ENCODE assay signal across 8 mouse cellular contexts in genomic region chr11:78177903-78178858, GRCm38 (mm10). TPM values are rescaled to one million over a fixed set of nuclear protein-coding genes. Genes with fewer than 3 reads are reported as not detected.
DNase-seq lines count a peak whose midpoint lies in the region; ATAC-seq and TF ChIP-seq lines count a peak whose summit lies in the region.

No protein-coding gene starts in this region.

- peak; percentile 77 for TF ChIP-seq POLR2A in CH12.LX (IDR thresholded peaks at IDR 0.05; ENCODE audit: low read depth, low read length)

- ATAC-seq in forebrain, embryonic 11.5 days (replicated peaks; ENCODE audit: low FRiP score) = peak; percentile 83
- peak; percentile 86 for ATAC-seq in heart, embryonic 16.5 days (replicated peaks; ENCODE audit: extremely low read depth, insufficient read depth, low FRiP score)
- ATAC-seq in liver, embryonic 13.5 days (ENCODE audit: low read depth) = peak; percentile 79
- peak; percentile 86 for ATAC-seq in stomach, embryonic 14.5 days (ENCODE audit: insufficient number of reproducible peaks, insufficient read depth, low FRiP score, low read depth)

- WGBS in forebrain, embryonic 11.5 days = under 1% methylated on average over 74 of the region's 84 CpGs
- under 1% methylated on average over 76 of the region's 84 CpGs for whole genome bisulfite sequencing in heart, embryonic 16.5 days
- WGBS in liver, embryonic 13.5 days (ENCODE audit: insufficient replicate concordance) = under 1% methylated on average over 81 of the region's 84 CpGs
- under 1% methylated on average over 75 of the region's 84 CpGs for WGBS in stomach, embryonic 14.5 days

- in situ Hi-C loops in CH12.LX (cut with MboI; ENCODE audit: low pct_ligation_motif_present, low pct_unique_long_range_greater_than_20kb, low sequenced_read_pairs) = loop anchor here (5.0 to 10.0 kb wide), 3 partner anchors 121 to 351 kb away; no protein-coding TSS in a partner anchor

- peaks cover 26 to 40% of the 10 kb centered on the region in 2 experiments for H3K36me3 ChIP-seq in CH12.LX (replicated peaks in 1 of 2; ENCODE audit: control insufficient read depth in 1 of 2, insufficient read depth in 1 of 2, low read length in 1 of 2)
- H3K36me3 ChIP-seq in forebrain, embryonic 11.5 days (ENCODE audit: control insufficient read depth, insufficient read depth, low read length) = peaks cover 4% of the 10 kb centered on the region
- H3K36me3 ChIP-seq in heart, embryonic 16.5 days (ENCODE audit: control insufficient read depth, insufficient read depth) = peaks cover 23% of the 10 kb centered on the region
- peaks cover 38% of the 10 kb centered on the region for H3K36me3 ChIP-seq in liver, embryonic 13.5 days
- H3K36me3 ChIP-seq in stomach, embryonic 14.5 days (ENCODE audit: control insufficient read depth, insufficient read depth, low read length) = peaks cover 23% of the 10 kb centered on the region

- no peak for TF ChIP-seq EP300 in CH12.LX (IDR thresholded peaks at IDR 0.05; ENCODE audit: low read length)

- TF ChIP-seq RAD21 in CH12.LX (IDR thresholded peaks at IDR 0.05; ENCODE audit: low read depth, low read length) = peak; percentile 99

- peak overlapping the region; percentile 65 to 72 (median 66) for H3K4me3 ChIP-seq in CH12.LX (replicated peaks in 1 of 3; ENCODE audit: low read depth in 2 of 3, low read length in 2 of 3, poor library complexity in 1 of 3)
- peak overlapping the region; percentile 54 for H3K4me3 ChIP-seq in forebrain, embryonic 11.5 days (ENCODE audit: low read depth, low read length)
- H3K4me3 ChIP-seq in heart, embryonic 16.5 days (ENCODE audit: low read length) = peak overlapping the region; percentile 81
- peak overlapping the region; percentile 94 for H3K4me3 ChIP-seq in liver, embryonic 13.5 days (replicated peaks)
- peak overlapping the region; percentile 56 for H3K4me3 ChIP-seq in stomach, embryonic 14.5 days (ENCODE audit: low read depth, low read length)

- peak; percentile 96 for DNase-seq in CH12.LX (ENCODE audit: extremely low read depth)
- DNase-seq in c-Kit-positive CD71-positive TER-119-negative erythroid progenitor cells, embryonic 14.5 days (ENCODE audit: low read depth) = peak; percentile 93
- peak; percentile 98 for DNase-seq in forebrain, embryonic 11.5 days (ENCODE audit: low spot score)
- DNase-seq in kidney, postnatal 25 days = peak; percentile 96
- DNase-seq in liver, embryonic 13.5 days = peak; percentile 90
- peak; percentile 86 to 89 for DNase-seq in natural killer cell, adult 2 months (ENCODE audit: low spot score in 2 of 2)

- H3K27ac ChIP-seq in CH12.LX (ENCODE audit: insufficient read depth, low read depth) = peak overlapping the region; percentile 94
- peak overlapping the region; percentile 93 for H3K27ac ChIP-seq in forebrain, embryonic 11.5 days (ENCODE audit: low read depth, low read length)
- H3K27ac ChIP-seq in heart, embryonic 16.5 days (ENCODE audit: low read length) = peak overlapping the region; percentile 94
- H3K27ac ChIP-seq in liver, embryonic 13.5 days = peak overlapping the region; percentile 100
- H3K27ac ChIP-seq in stomach, embryonic 14.5 days (ENCODE audit: low read length) = peak overlapping the region; percentile 98

- no peaks in the 10 kb centered on the region for H3K27me3 ChIP-seq in CH12.LX (replicated peaks)
- H3K27me3 ChIP-seq in forebrain, embryonic 11.5 days (ENCODE audit: control insufficient read depth, insufficient read depth, low read length) = no peaks in the 10 kb centered on the region
- H3K27me3 ChIP-seq in heart, embryonic 16.5 days (ENCODE audit: control insufficient read depth, insufficient read depth, low read length) = no peaks in the 10 kb centered on the region
- H3K27me3 ChIP-seq in liver, embryonic 13.5 days = no peaks in the 10 kb centered on the region
- H3K27me3 ChIP-seq in stomach, embryonic 14.5 days (ENCODE audit: control insufficient read depth, insufficient read depth, low read length) = no peaks in the 10 kb centered on the region

- H3K9ac ChIP-seq in CH12.LX (ENCODE audit: insufficient read depth, low read depth) = peak overlapping the region; percentile 61
- H3K9ac ChIP-seq in forebrain, embryonic 11.5 days (ENCODE audit: low read length) = peak overlapping the region; percentile 64
- peak overlapping the region; percentile 86 for H3K9ac ChIP-seq in heart, embryonic 16.5 days (ENCODE audit: low read length)
- H3K9ac ChIP-seq in liver, embryonic 13.5 days = peak overlapping the region; percentile 99
- peak overlapping the region; percentile 69 for H3K9ac ChIP-seq in stomach, embryonic 14.5 days (replicated peaks; ENCODE audit: low read depth, low read length)

- H3K4me2 ChIP-seq in CH12.LX (ENCODE audit: insufficient read depth, low read depth, poor library complexity, severe bottlenecking) = peak overlapping the region; percentile 59
- H3K4me2 ChIP-seq in forebrain, embryonic 11.5 days (ENCODE audit: low read depth, low read length, severe bottlenecking) = peak overlapping the region; percentile 93
- H3K4me2 ChIP-seq in heart, embryonic 16.5 days (ENCODE audit: low read depth, low read length) = peak overlapping the region; percentile 95
- H3K4me2 ChIP-seq in liver, embryonic 13.5 days = peak overlapping the region; percentile 81
- peak overlapping the region; percentile 94 for H3K4me2 ChIP-seq in stomach, embryonic 14.5 days (replicated peaks; ENCODE audit: low read depth, low read length)

- H3K79me2 ChIP-seq in CH12.LX (replicated peaks; ENCODE audit: control insufficient read depth, extremely low read depth, insufficient read depth, poor library complexity, severe bottlenecking) = peaks cover 36% of the 10 kb centered on the region

- TF ChIP-seq CTCF in CH12.LX (conservative IDR thresholded peaks at IDR 0.05 in 1 of 2, IDR thresholded peaks at IDR 0.05 in 1 of 2; ENCODE audit: low read depth in 2 of 2, low read length in 2 of 2) = peak; percentile 85 to 99

- peaks cover 13 to 61% of the 10 kb centered on the region in 2 experiments for H3K4me1 ChIP-seq in CH12.LX (ENCODE audit: control insufficient read depth in 1 of 2, insufficient read depth in 2 of 2)
- peaks cover 28% of the 10 kb centered on the region for H3K4me1 ChIP-seq in forebrain, embryonic 11.5 days (replicated peaks; ENCODE audit: control insufficient read depth, insufficient read depth, low read length)
- H3K4me1 ChIP-seq in heart, embryonic 16.5 days (ENCODE audit: control insufficient read depth, insufficient read depth, low read length) = peaks cover 32% of the 10 kb centered on the region
- H3K4me1 ChIP-seq in liver, embryonic 13.5 days (replicated peaks) = peaks cover 63% of the 10 kb centered on the region
- H3K4me1 ChIP-seq in stomach, embryonic 14.5 days (ENCODE audit: control insufficient read depth, insufficient read depth, low read length) = peaks cover 40% of the 10 kb centered on the region

- no peaks in the 10 kb centered on the region for H3K9me3 ChIP-seq in CH12.LX (replicated peaks; ENCODE audit: low read length)
- H3K9me3 ChIP-seq in forebrain, embryonic 11.5 days (ENCODE audit: control insufficient read depth, low read length) = no peaks in the 10 kb centered on the region
- no peaks in the 10 kb centered on the region for H3K9me3 ChIP-seq in heart, embryonic 16.5 days (replicated peaks; ENCODE audit: control insufficient read depth, low read length)
- H3K9me3 ChIP-seq in liver, embryonic 13.5 days (replicated peaks) = no peaks in the 10 kb centered on the region
- H3K9me3 ChIP-seq in stomach, embryonic 14.5 days (ENCODE audit: control insufficient read depth, low read depth, low read length) = no peaks in the 10 kb centered on the region

- dilution Hi-C loops in CH12.LX (cut with MboI; ENCODE audit: extremely low pct_ligation_motif_present, extremely low pct_unique_long_range_greater_than_20kb, low sequenced_read_pairs) = no loop called here

RNA-seq across cellular contexts. Expression of gene Tlcd1, which starts 1.7 kb away (rescaled TPM):
- 16.4 and 20.3 TPM in 2 replicates for total RNA-seq in CH12.LX (2012; rRNA removed)
- total RNA-seq in CH12.LX (2014; rRNA removed) = 18.2 and 20.3 TPM in 2 replicates
- polyA plus RNA-seq in CH12.LX (2012; ENCODE audit: insufficient read length, low read depth) = 15.6 and 19.1 TPM in 2 replicates
- polyA plus RNA-seq in forebrain, embryonic 11.5 days (2014; fragmentation: Nextera tagmentation; extraction: Ambion mirVana) = 7.1 and 9.9 TPM in 2 replicates
- polyA plus RNA-seq in heart, embryonic 16.5 days (2015; fragmentation: Nextera tagmentation; extraction: Ambion mirVana) = 14.2 and 16.1 TPM in 2 replicates
- polyA plus RNA-seq in liver, embryonic 13.5 days (2015; fragmentation: Nextera tagmentation; extraction: Ambion mirVana) = 50.3 and 54.3 TPM in 2 replicates
- polyA plus RNA-seq in stomach, embryonic 14.5 days (2014; fragmentation: Nextera tagmentation; extraction: Ambion mirVana) = 27.1 and 28.0 TPM in 2 replicates

RNA-seq across cellular contexts. Expression of gene Nek8, which starts 1.7 kb away (rescaled TPM):
- 6.7 and 7.4 TPM in 2 replicates for total RNA-seq in CH12.LX (2012; rRNA removed)
- 6.1 and 7.1 TPM in 2 replicates for total RNA-seq in CH12.LX (2014; rRNA removed)
- polyA plus RNA-seq in CH12.LX (2012; ENCODE audit: insufficient read length, low read depth) = 8.3 and 9.9 TPM in 2 replicates
- polyA plus RNA-seq in forebrain, embryonic 11.5 days (2014; fragmentation: Nextera tagmentation; extraction: Ambion mirVana) = 7.6 and 9.6 TPM in 2 replicates
- polyA plus RNA-seq in heart, embryonic 16.5 days (2015; fragmentation: Nextera tagmentation; extraction: Ambion mirVana) = 17.7 TPM in 2 replicates
- polyA plus RNA-seq in liver, embryonic 13.5 days (2015; fragmentation: Nextera tagmentation; extraction: Ambion mirVana) = 8.9 and 9.2 TPM in 2 replicates
- 16.0 and 17.4 TPM in 2 replicates for polyA plus RNA-seq in stomach, embryonic 14.5 days (2014; fragmentation: Nextera tagmentation; extraction: Ambion mirVana)

RNA-seq across cellular contexts. Expression of gene Rpl23a, which starts 5.2 kb away (rescaled TPM):
- total RNA-seq in CH12.LX (2012; rRNA removed) (3,714 and 3,939 TPM in 2 replicates), CH12.LX (2014; rRNA removed) (3,235 and 3,361 TPM in 2 replicates)
- polyA plus RNA-seq in CH12.LX (2012; ENCODE audit: insufficient read length, low read depth) = 2,992 and 3,119 TPM in 2 replicates
- 1,094 and 1,161 TPM in 2 replicates for polyA plus RNA-seq in forebrain, embryonic 11.5 days (2014; fragmentation: Nextera tagmentation; extraction: Ambion mirVana)
- 708 and 711 TPM in 2 replicates for polyA plus RNA-seq in heart, embryonic 16.5 days (2015; fragmentation: Nextera tagmentation; extraction: Ambion mirVana)
- 1,033 and 1,075 TPM in 2 replicates for polyA plus RNA-seq in liver, embryonic 13.5 days (2015; fragmentation: Nextera tagmentation; extraction: Ambion mirVana)
- 1,708 and 1,741 TPM in 2 replicates for polyA plus RNA-seq in stomach, embryonic 14.5 days (2014; fragmentation: Nextera tagmentation; extraction: Ambion mirVana)

RNA-seq across cellular contexts. Expression of gene Rab34, which starts 10.0 kb away (rescaled TPM):
- total RNA-seq in CH12.LX (2012; rRNA removed) = 0.17 and 0.25 TPM in 2 replicates
- 0.50 TPM in 1 of 2 replicates, not detected in the other for total RNA-seq in CH12.LX (2014; rRNA removed)
- 0.49 and 1.4 TPM in 2 replicates for polyA plus RNA-seq in CH12.LX (2012; ENCODE audit: insufficient read length, low read depth)
- 54.7 and 58.8 TPM in 2 replicates for polyA plus RNA-seq in forebrain, embryonic 11.5 days (2014; fragmentation: Nextera tagmentation; extraction: Ambion mirVana)
- 51.5 and 60.8 TPM in 2 replicates for polyA plus RNA-seq in heart, embryonic 16.5 days (2015; fragmentation: Nextera tagmentation; extraction: Ambion mirVana)
- 13.5 and 15.6 TPM in 2 replicates for polyA plus RNA-seq in liver, embryonic 13.5 days (2015; fragmentation: Nextera tagmentation; extraction: Ambion mirVana)
- 156 and 171 TPM in 2 replicates for polyA plus RNA-seq in stomach, embryonic 14.5 days (2014; fragmentation: Nextera tagmentation; extraction: Ambion mirVana)

RNA-seq across cellular contexts. Expression of gene Traf4, which starts 12.8 kb away (rescaled TPM):
- total RNA-seq in CH12.LX (2012; rRNA removed) (47.9 and 55.9 TPM in 2 replicates), CH12.LX (2014; rRNA removed) (17.1 and 20.8 TPM in 2 replicates)
- 52.9 and 68.7 TPM in 2 replicates for polyA plus RNA-seq in CH12.LX (2012; ENCODE audit: insufficient read length, low read depth)
- polyA plus RNA-seq in forebrain, embryonic 11.5 days (2014; fragmentation: Nextera tagmentation; extraction: Ambion mirVana) = 77.7 and 79.6 TPM in 2 replicates
- 37.3 and 39.1 TPM in 2 replicates for polyA plus RNA-seq in heart, embryonic 16.5 days (2015; fragmentation: Nextera tagmentation; extraction: Ambion mirVana)
- 28.0 and 34.6 TPM in 2 replicates for polyA plus RNA-seq in liver, embryonic 13.5 days (2015; fragmentation: Nextera tagmentation; extraction: Ambion mirVana)
- 53.5 and 54.7 TPM in 2 replicates for polyA plus RNA-seq in stomach, embryonic 14.5 days (2014; fragmentation: Nextera tagmentation; extraction: Ambion mirVana)

Comparison
In these comparisons a context has a peak if more than half of its experiments do, and no peak if none do; other contexts are left out.
1. Peak in every context shown above with its lines: DNase-seq, ATAC-seq, H3K4me3 ChIP-seq and H3K27ac ChIP-seq.